Mouse (Mus musculus) gastrocnemius, postnatal 36 days (tissue): ENCODE results near the gene Olfr1271. TPM values are rescaled to one million over a fixed set of nuclear protein-coding genes. Genes with fewer than 3 reads are reported as not detected.
"Not testable (repeated sequence)": the region's sequence is repeated elsewhere in the genome, so short reads cannot be mapped to it uniquely, and the experiment has no call there.

Source experiments
- DNase-seq, 2 experiments: peaks; one replicate each; pipeline ENCODE4 v3.0.0; 2022
- intact Hi-C: fragments of 180-260 bp; cut with DNase I; formaldehyde crosslinking; loops from one replicate; pipeline ENCODE4 v1.15.1; 2025
- long read RNA-seq, 2 experiments: library from polyadenylated mRNA; stranded (forward); transcript quantifications; one replicate each; pipeline ENCODE4 v2.0.0; 2021
- total RNA-seq, 2 experiments: library from RNA; stranded (reverse); gene quantifications; 2 replicates each; pipeline ENCODE4 v1.2.3; 2021

Olfr1271 gene
- total RNA-seq: not detected
- long read RNA-seq, experiment 1: 0 reads
- long read RNA-seq, experiment 2: 0 reads

GRCm38 (mm10) chr2:90270932-90271331 lies at the start of gene Olfr1271:
Gene Olfr1271, minus strand, starts transcription at chr2:90271032.
- intact Hi-C loops: no loop called here

DNA sequence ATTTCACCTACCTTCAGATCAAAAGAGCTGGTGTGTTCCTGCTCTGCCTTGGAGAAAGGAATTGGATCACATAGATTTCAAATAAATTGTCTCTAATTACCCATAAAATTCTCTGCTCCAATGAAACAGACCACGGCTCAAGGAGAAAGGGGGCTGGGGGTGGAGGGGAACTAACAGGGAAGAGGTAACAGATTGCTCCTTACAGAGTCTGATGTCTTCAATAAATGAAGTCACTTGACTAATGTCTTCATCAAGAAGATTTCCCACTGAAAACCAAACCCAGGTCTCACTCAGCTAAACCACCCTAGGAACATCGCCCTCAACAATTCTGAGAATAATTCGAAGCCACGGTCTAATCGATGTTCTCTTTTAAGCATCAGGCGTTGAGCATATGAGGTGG lies 21.9 kb upstream of the Olfr1271 start, which contains the start of gene Olfr1272:
Gene Olfr1272 (minus strand): TSS at position 101 of the 400 bp plus-strand sequence.
- intact Hi-C loops: no loop called here
- DNase-seq: no peak

More at GRCm38 (mm10) chr2:90270932-90271331, at the start of gene Olfr1271:
- no peak for DNase-seq

GRCm38 (mm10) chr2:90257492-90257891 lies 13.3 kb downstream of the Olfr1271 start, which contains the start of gene Olfr142:
Gene Olfr142, minus strand, starts transcription at chr2:90257592.
- intact Hi-C loops: no loop called here

GRCm38 (mm10) chr2:90224393-90224792 lies 46.4 kb downstream of the Olfr1271 start, which contains the start of gene Olfr1506:
Gene Olfr1506, minus strand, starts transcription at chr2:90224493.
- DNase-seq, intact Hi-C loops: not testable (repeated sequence)

More at GRCm38 (mm10) chr2:90257492-90257891, 13.3 kb downstream of the Olfr1271 start, which contains the start of gene Olfr142:
- DNase-seq: no peak

Other genes with a start within 250 kb of the Olfr1271 start
- gene Olfr1264, start 245.5 kb downstream of the Olfr1271 start, total RNA-seq: not detected
- not detected for gene Olfr1265, start 235.7 kb downstream of the Olfr1271 start, total RNA-seq
- not detected for gene Olfr140, start 207.4 kb downstream of the Olfr1271 start, total RNA-seq
- gene Olfr1269, start 149.6 kb downstream of the Olfr1271 start, total RNA-seq: not detected
- gene Olfr32, start 128.7 kb downstream of the Olfr1271 start, total RNA-seq: not detected
- not detected for gene Olfr1270, start 117.9 kb downstream of the Olfr1271 start, total RNA-seq
- not detected for gene Olfr1506, start 46.5 kb downstream of the Olfr1271 start, total RNA-seq
- gene Olfr142, start 13.4 kb downstream of the Olfr1271 start, total RNA-seq: not detected
- gene Olfr1272, start 21.8 kb upstream of the Olfr1271 start, total RNA-seq: not detected
- under 1 TPM; 0.10 TPM for gene Gm13769, start 51.2 kb upstream of the Olfr1271 start, total RNA-seq
- not detected for gene Olfr1274-ps, start 127.7 kb upstream of the Olfr1271 start, total RNA-seq